Mouse (Mus musculus): Measurements from ENCODE around the gene Elmo1. TPM values are rescaled to one million over a fixed set of nuclear protein-coding genes. Genes with fewer than 3 reads are reported as not detected.
A peak's percentile ranks its signal among the peaks of the same experiment; 100 is the strongest.

The Elmo1 gene
- polyA plus RNA-seq, 1 experiment from 2014 or later, result 16.8 TPM

GRCm38 (mm10) chr13:20130731-20131130 lies 40.3 kb downstream of the Elmo1 start:
- WGBS, result 88% methylated on average over 3 of the region's 3 CpGs
- no peak for ATAC-seq (ENCODE audit: low FRiP score, low TSS enrichment)

GRCm38 (mm10) chr13:20131322-20131997 lies 41.1 kb downstream of the Elmo1 start:
- no peaks in the 10 kb centered on the region for H3K36me3 ChIP-seq (ENCODE audit: insufficient read depth, low read length)
- no peak overlapping the region for H3K27ac ChIP-seq (ENCODE audit: low read length)
- 77% methylated on average over 5 of the region's 5 CpGs for WGBS
- peaks cover 15% of the 10 kb centered on the region for H3K4me1 ChIP-seq (ENCODE audit: insufficient read depth, low read length)
- no peaks in the 10 kb centered on the region for H3K27me3 ChIP-seq (ENCODE audit: insufficient read depth, low read length)
- ATAC-seq (ENCODE audit: low FRiP score, low TSS enrichment), result no peak
- no peaks in the 10 kb centered on the region for H3K9me3 ChIP-seq (ENCODE audit: low read length)
- no peak overlapping the region for H3K4me3 ChIP-seq (ENCODE audit: low read length)
- H3K4me2 ChIP-seq (replicated peaks; ENCODE audit: low read depth, low read length), result no peak overlapping the region
- no peak overlapping the region for H3K9ac ChIP-seq (replicated peaks; ENCODE audit: low read length)

More at GRCm38 (mm10) chr13:20130731-20131130, 40.3 kb downstream of the Elmo1 start:
- Histone ChIP-seq H3K27me3 (ENCODE audit: insufficient read depth, low read length) (no peaks in the 10 kb centered on the region), H3K9ac (replicated peaks; ENCODE audit: low read length) (no peak overlapping the region), H3K9me3 (ENCODE audit: low read length) (no peaks in the 10 kb centered on the region), H3K4me2 (replicated peaks; ENCODE audit: low read depth, low read length) (no peak overlapping the region), H3K4me1 (ENCODE audit: insufficient read depth, low read length) (peaks cover 14% of the 10 kb centered on the region), H3K4me3 (ENCODE audit: low read length) (no peak overlapping the region), H3K27ac (ENCODE audit: low read length) (no peak overlapping the region), H3K36me3 (ENCODE audit: insufficient read depth, low read length) (no peaks in the 10 kb centered on the region)

- Histone ChIP-seq H3K27me3 (ENCODE audit: insufficient read depth, low read length) (no peaks in the 10 kb centered on the region), H3K4me3 (ENCODE audit: low read length) (no peak overlapping the region), H3K4me2 (replicated peaks; ENCODE audit: low read depth, low read length) (no peak overlapping the region), H3K9ac (replicated peaks; ENCODE audit: low read length) (no peak overlapping the region), H3K27ac (ENCODE audit: low read length) (no peak overlapping the region), H3K9me3 (ENCODE audit: low read length) (no peaks in the 10 kb centered on the region), H3K4me1 (ENCODE audit: insufficient read depth, low read length) (peaks cover 16% of the 10 kb centered on the region), H3K36me3 (ENCODE audit: insufficient read depth, low read length) (no peaks in the 10 kb centered on the region)
- no peak for ATAC-seq (ENCODE audit: low FRiP score, low TSS enrichment)
- WGBS, result 70% methylated on average over 4 of the region's 4 CpGs
Observed at GRCm38 (mm10) chr13:20131998-20132371, 41.6 kb downstream of the Elmo1 start.

- Histone ChIP-seq H3K4me2 (replicated peaks; ENCODE audit: low read depth, low read length) (no peak overlapping the region), H3K4me1 (ENCODE audit: insufficient read depth, low read length) (peaks cover 18% of the 10 kb centered on the region), H3K27ac (ENCODE audit: low read length) (peak overlapping the region; percentile 78), H3K4me3 (ENCODE audit: low read length) (no peak overlapping the region), H3K9me3 (ENCODE audit: low read length) (no peaks in the 10 kb centered on the region), H3K27me3 (ENCODE audit: insufficient read depth, low read length) (no peaks in the 10 kb centered on the region), H3K9ac (replicated peaks; ENCODE audit: low read length) (no peak overlapping the region), H3K36me3 (ENCODE audit: insufficient read depth, low read length) (no peaks in the 10 kb centered on the region)
- ATAC-seq (ENCODE audit: low FRiP score, low TSS enrichment), result peak; percentile 78
- 43% methylated on average over 6 of the region's 6 CpGs for WGBS
Observed at GRCm38 (mm10) chr13:20133602-20134394, 43.4 kb downstream of the Elmo1 start.

- H3K4me1 ChIP-seq (ENCODE audit: insufficient read depth, low read length), result peaks cover 23% of the 10 kb centered on the region
- H3K9me3 ChIP-seq (ENCODE audit: low read length), result no peaks in the 10 kb centered on the region
- no peak overlapping the region for H3K4me2 ChIP-seq (replicated peaks; ENCODE audit: low read depth, low read length)
- no peaks in the 10 kb centered on the region for H3K36me3 ChIP-seq (ENCODE audit: insufficient read depth, low read length)
- H3K27ac ChIP-seq (ENCODE audit: low read length), result peak overlapping the region; percentile 75
- no peak overlapping the region for H3K4me3 ChIP-seq (ENCODE audit: low read length)
- ATAC-seq (ENCODE audit: low FRiP score, low TSS enrichment), result no peak
- no peak overlapping the region for H3K9ac ChIP-seq (replicated peaks; ENCODE audit: low read length)
- WGBS, result 73% methylated on average over 18 of the region's 18 CpGs
- no peaks in the 10 kb centered on the region for H3K27me3 ChIP-seq (ENCODE audit: insufficient read depth, low read length)
Observed at GRCm38 (mm10) chr13:20134395-20135225, 44.2 kb downstream of the Elmo1 start.

- peaks cover 23% of the 10 kb centered on the region for H3K4me1 ChIP-seq (ENCODE audit: insufficient read depth, low read length)
Observed at GRCm38 (mm10) chr13:20136753-20137152, 46.4 kb downstream of the Elmo1 start.

GRCm38 (mm10) chr13:20138466-20138865 lies 48.1 kb downstream of the Elmo1 start:
- H3K36me3 ChIP-seq (ENCODE audit: insufficient read depth, low read length), result no peaks in the 10 kb centered on the region
- no peak overlapping the region for H3K4me3 ChIP-seq (ENCODE audit: low read length)
- H3K4me1 ChIP-seq (ENCODE audit: insufficient read depth, low read length), result peaks cover 23% of the 10 kb centered on the region
- no peaks in the 10 kb centered on the region for H3K27me3 ChIP-seq (ENCODE audit: insufficient read depth, low read length)
- H3K9ac ChIP-seq (replicated peaks; ENCODE audit: low read length), result no peak overlapping the region
- 32% methylated on average over 3 of the region's 3 CpGs for WGBS
- no peaks in the 10 kb centered on the region for H3K9me3 ChIP-seq (ENCODE audit: low read length)
- ATAC-seq (ENCODE audit: low FRiP score, low TSS enrichment), result no peak
- no peak overlapping the region for H3K4me2 ChIP-seq (replicated peaks; ENCODE audit: low read depth, low read length)
- peak overlapping the region; percentile 2; the same call in 1 of the 2 replicates for H3K27ac ChIP-seq (ENCODE audit: low read length)

More at GRCm38 (mm10) chr13:20136753-20137152, 46.4 kb downstream of the Elmo1 start:
- Histone ChIP-seq H3K9ac (replicated peaks; ENCODE audit: low read length) (no peak overlapping the region), H3K27ac (ENCODE audit: low read length) (no peak overlapping the region), H3K9me3 (ENCODE audit: low read length) (no peaks in the 10 kb centered on the region), H3K36me3 (ENCODE audit: insufficient read depth, low read length) (no peaks in the 10 kb centered on the region), H3K4me3 (ENCODE audit: low read length) (no peak overlapping the region), H3K27me3 (ENCODE audit: insufficient read depth, low read length) (no peaks in the 10 kb centered on the region), H3K4me2 (replicated peaks; ENCODE audit: low read depth, low read length) (no peak overlapping the region)
- ATAC-seq (ENCODE audit: low FRiP score, low TSS enrichment), result no peak

- ATAC-seq (ENCODE audit: low FRiP score, low TSS enrichment), result no peak
- H3K4me1 ChIP-seq (ENCODE audit: insufficient read depth, low read length), result peaks cover 19% of the 10 kb centered on the region
- 32% methylated on average over 6 of the region's 6 CpGs for WGBS
- no peaks in the 10 kb centered on the region for H3K36me3 ChIP-seq (ENCODE audit: insufficient read depth, low read length)
- no peak overlapping the region for H3K4me3 ChIP-seq (ENCODE audit: low read length)
- no peak overlapping the region for H3K9ac ChIP-seq (replicated peaks; ENCODE audit: low read length)
- H3K4me2 ChIP-seq (replicated peaks; ENCODE audit: low read depth, low read length), result no peak overlapping the region
- H3K9me3 ChIP-seq (ENCODE audit: low read length), result no peaks in the 10 kb centered on the region
- no peaks in the 10 kb centered on the region for H3K27me3 ChIP-seq (ENCODE audit: insufficient read depth, low read length)
- 0 out of 2 replicates have a peak overlapping the region, but pooled peaks have one; percentile 9 for H3K27ac ChIP-seq (ENCODE audit: low read length)
Observed at GRCm38 (mm10) chr13:20139060-20139459, 48.7 kb downstream of the Elmo1 start.

- no peak overlapping the region for H3K4me3 ChIP-seq (ENCODE audit: low read length)
- H3K36me3 ChIP-seq (ENCODE audit: insufficient read depth, low read length), result no peaks in the 10 kb centered on the region
- no peaks in the 10 kb centered on the region for H3K27me3 ChIP-seq (ENCODE audit: insufficient read depth, low read length)
- ATAC-seq (ENCODE audit: low FRiP score, low TSS enrichment), result no peak
- WGBS, result 70% methylated on average over 4 of the region's 4 CpGs
- no peak overlapping the region for H3K4me2 ChIP-seq (replicated peaks; ENCODE audit: low read depth, low read length)
- H3K27ac ChIP-seq (ENCODE audit: low read length), result no peak overlapping the region
- H3K4me1 ChIP-seq (ENCODE audit: insufficient read depth, low read length), result peaks cover 13% of the 10 kb centered on the region
- no peak overlapping the region for H3K9ac ChIP-seq (replicated peaks; ENCODE audit: low read length)
- no peaks in the 10 kb centered on the region for H3K9me3 ChIP-seq (ENCODE audit: low read length)
Observed at GRCm38 (mm10) chr13:20139825-20140665, 49.6 kb downstream of the Elmo1 start.

Data from kidney, embryonic 16.5 days (tissue).